Mouse (Mus musculus): ENCODE measurements around the gene Wdfy3.
"Not testable (repeated sequence)": the region's sequence is repeated elsewhere in the genome, so short reads cannot be mapped to it uniquely, and the experiment has no call there.

Wdfy3 gene

GRCm38 (mm10) chr5:101887989-101888388, 181.7 kb downstream of the Wdfy3 start:
- no peak for DNase-seq (ENCODE audit: low read depth, low spot score)

GRCm38 (mm10) chr5:101885039-101885438, 184.7 kb downstream of the Wdfy3 start:
- DNase-seq (ENCODE audit: low read depth, low spot score), result no peak

DNA sequence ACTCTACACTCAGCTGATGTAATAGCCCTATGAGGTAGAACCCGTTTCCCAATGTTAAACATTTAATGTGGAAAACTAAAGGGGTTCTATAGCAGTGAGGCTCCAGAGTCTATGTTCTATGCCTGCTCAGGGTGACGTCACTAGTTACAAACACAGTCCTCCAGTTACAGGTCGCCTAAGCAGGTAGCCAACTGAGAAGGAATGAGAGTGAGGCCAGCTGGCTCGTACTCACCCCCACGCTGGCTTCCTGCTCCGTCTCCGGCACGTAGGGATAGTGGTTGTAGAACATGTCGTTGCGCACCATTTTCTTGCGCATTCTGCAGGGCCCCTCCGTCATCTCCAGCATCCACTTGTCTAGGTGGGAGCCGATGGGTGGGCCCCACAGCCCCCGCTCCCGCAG, 187.5 kb downstream of the Wdfy3 start:
- no peak for DNase-seq (ENCODE audit: low read depth, low spot score)

DNA sequence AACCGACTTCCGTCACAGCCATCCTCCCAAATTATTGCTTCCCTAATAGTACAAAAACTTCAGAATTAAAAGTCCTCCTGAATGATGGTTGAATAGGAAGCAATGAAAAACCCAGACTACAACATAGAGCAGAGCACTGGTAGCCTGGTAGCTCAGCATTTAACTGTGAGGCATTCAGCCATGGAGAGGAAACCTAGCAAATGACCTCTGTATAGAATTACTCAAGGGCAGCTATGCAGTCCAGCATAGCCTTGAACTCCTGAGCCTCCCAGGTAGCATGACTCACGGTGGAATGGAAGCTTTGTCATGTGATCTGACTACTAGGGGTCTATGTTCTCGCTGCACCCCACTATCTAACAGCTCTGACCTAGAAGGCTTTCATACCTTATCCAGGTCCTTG, 189.8 kb downstream of the Wdfy3 start:
- no peak for DNase-seq (ENCODE audit: low read depth, low spot score)

- DNase-seq (ENCODE audit: low read depth, low spot score), result no peak
Observed at GRCm38 (mm10) chr5:101878403-101878802, 191.3 kb downstream of the Wdfy3 start.

GRCm38 (mm10) chr5:101876185-101876584, 193.5 kb downstream of the Wdfy3 start:
- no peak for DNase-seq (ENCODE audit: low read depth, low spot score)

GRCm38 (mm10) chr5:101866722-101867121, 203.0 kb downstream of the Wdfy3 start:
- no peak for DNase-seq (ENCODE audit: low read depth, low spot score)

DNA sequence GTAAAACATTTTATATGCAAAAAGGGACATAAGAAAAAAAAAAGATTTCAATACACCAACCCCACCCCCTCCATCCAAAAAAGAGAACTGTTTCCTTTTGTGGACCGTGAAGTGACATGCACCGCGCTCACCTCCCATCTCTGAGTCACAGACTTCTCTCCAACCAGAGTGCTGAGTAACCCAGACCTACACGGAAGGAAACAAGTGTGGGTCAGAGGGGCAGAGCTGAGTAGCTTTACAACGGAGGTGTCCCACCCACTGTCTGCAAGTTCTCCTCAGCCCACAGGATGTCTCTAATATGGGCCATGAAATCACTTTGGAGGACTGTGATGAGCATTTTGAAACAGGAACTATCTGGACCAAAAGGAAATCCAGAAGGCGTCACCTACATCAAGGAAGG, 205.8 kb downstream of the Wdfy3 start:
- DNase-seq (ENCODE audit: low read depth, low spot score), result no peak

DNA sequence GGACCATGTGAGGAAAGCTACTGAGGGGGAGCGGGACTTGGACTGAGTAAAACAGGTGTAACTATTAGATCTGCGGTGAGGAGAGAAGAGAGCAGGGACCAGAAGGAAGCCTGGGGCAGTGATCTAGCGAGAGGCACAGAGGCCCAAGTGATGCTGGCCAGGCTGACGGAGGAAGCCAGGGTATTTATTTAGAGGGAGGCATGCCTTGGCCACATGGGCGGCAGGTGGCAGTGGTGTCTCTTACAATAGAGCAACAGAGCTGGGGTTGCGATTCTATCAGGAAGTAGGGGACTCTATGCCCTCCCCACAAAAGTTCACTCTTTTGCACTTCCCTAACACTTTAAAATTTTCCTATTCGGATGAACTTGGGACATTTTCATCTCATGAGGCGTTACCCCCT, 207.1 kb downstream of the Wdfy3 start:
- no peak for DNase-seq (ENCODE audit: low read depth, low spot score)

DNA sequence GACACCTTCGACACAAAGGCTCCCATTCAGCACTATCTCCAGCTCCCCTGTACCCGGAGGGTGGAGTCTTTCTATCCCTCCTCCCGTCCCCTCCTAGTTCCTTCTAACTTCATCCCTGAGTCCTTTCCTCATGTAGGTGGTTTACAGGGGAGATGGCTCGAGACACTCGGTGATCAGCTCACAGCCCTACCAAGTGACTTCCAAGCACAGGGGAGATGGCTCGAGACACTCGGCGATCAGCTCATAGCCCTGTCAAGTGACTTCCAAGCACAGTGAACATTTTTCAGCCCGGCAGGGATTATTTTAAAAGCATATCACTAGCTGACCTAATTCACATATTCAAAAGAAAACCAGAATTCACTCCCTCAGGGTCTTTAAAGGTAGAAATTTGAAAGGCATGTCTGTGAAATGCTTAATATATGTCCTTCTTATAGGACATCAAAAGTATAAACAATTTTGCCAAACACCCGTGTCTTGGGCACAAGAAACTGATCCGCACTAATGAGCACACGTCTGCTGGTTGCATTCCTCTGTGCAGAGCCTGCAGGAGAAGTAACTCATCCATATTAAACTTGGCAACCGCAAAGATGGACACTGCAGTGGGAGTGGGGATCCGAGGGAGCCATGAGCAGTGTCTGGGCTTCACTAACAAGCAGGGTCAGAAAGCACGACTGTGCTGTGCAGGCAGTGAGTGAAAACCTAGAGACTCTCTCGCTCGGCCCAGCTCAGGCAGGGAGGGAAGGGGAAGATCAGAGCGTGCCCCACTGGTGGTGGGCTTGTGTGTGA, 207.7 kb downstream of the Wdfy3 start:
- no peak for DNase-seq (ENCODE audit: low read depth, low spot score)

GRCm38 (mm10) chr5:101858891-101859436, 210.8 kb downstream of the Wdfy3 start:
- DNase-seq (ENCODE audit: low read depth, low spot score), result no peak

GRCm38 (mm10) chr5:101855475-101855874, 214.2 kb downstream of the Wdfy3 start:
- no peak for DNase-seq (ENCODE audit: low read depth, low spot score)

DNA sequence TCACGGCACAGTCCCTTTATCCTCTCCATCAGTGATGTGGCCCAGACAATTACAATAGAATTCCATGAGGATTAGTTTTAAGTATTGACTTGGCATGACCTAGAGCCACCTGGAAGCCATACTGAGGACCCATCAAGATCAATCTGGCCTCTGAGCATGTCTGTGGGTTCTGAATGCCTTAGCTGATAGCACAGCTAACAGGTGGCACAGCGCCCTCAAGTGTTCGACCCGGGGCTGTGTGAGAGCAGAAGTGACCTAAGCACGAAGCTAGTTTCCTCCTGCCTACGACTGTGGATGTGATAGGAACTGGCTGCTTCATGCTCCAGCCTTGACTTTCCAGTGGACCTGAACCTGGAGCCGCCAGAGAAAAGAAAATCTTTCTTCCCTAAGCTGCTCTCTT, 215.1 kb downstream of the Wdfy3 start:
- no peak for DNase-seq (ENCODE audit: low read depth, low spot score)

GRCm38 (mm10) chr5:101854100-101854499, 215.6 kb downstream of the Wdfy3 start:
- DNase-seq (ENCODE audit: low read depth, low spot score), result no peak

- DNase-seq (ENCODE audit: low read depth, low spot score), result no peak
Observed at GRCm38 (mm10) chr5:101852116-101852680, 217.5 kb downstream of the Wdfy3 start.

- DNase-seq (ENCODE audit: low read depth, low spot score), result no peak
Observed at GRCm38 (mm10) chr5:101851133-101851532, 218.6 kb downstream of the Wdfy3 start.

DNA sequence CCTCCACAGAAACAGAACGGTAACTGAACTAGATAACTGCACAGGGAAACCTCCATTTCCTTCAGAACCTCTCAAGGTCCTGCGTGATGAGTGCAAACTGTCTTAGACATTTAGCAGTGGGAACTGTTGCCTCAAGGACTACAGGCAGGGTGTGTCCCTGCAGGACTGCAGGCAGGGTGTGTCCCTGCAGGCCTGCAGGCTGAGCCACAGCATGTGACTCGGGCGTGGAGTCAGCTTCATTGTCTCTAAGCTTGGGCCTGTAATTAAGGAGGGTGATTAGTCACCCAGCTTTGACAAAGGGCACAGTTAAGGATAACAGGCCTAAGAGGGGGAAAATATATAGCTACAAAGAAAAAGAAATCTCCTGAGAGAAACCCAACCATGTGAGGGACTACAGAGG, 222.0 kb downstream of the Wdfy3 start:
- DNase-seq (ENCODE audit: low read depth, low spot score), result no peak

- no peak for DNase-seq (ENCODE audit: low read depth, low spot score)
Observed at GRCm38 (mm10) chr5:101847323-101847722, 222.4 kb downstream of the Wdfy3 start.

GRCm38 (mm10) chr5:101845930-101846329, 223.8 kb downstream of the Wdfy3 start:
- DNase-seq (ENCODE audit: low read depth, low spot score), result no peak

GRCm38 (mm10) chr5:101845011-101845410, 224.7 kb downstream of the Wdfy3 start:
- DNase-seq (ENCODE audit: low read depth, low spot score), result no peak

DNA sequence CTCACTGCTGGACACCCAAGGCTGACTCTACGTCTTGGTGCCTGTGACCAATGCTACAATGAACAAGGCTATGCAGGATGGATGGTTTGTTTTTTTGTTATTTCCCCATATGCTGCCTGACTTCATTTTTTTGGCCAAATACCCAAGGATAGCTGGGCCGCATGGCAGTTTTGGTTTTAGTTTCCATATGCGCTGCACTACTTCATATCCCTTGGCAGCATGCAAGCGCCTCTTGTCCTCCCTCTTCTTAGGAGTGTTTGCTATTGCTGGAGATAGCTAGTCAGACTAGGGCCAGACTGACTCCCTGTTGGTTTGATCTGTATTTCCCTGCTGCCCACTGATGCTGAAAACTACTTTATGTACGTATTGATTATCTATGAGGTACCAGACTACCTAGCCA, 229.2 kb downstream of the Wdfy3 start:
- no peak for DNase-seq (ENCODE audit: low read depth, low spot score)

DNA sequence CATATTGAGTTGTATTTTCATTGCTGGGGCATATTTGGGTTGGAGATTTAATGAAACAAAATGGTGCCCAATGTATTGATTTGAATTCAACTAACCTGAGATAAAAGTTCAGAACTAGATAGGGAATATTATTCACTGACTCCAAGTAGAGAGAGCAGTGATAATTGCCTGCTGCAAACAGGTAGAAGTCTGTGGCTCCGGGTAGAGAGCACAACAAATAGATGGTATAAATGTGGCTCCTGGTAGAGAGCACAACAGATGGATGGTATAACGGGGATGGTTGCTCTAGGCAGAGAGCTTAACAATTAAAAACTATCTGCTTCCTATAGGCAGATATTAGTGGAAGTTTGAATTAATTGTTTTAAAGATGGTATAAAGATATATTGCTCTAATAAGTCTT, 232.1 kb downstream of the Wdfy3 start:
- not testable (repeated sequence) for DNase-seq (ENCODE audit: low read depth, low spot score)

- no peak for DNase-seq (ENCODE audit: low read depth, low spot score)
Observed at GRCm38 (mm10) chr5:101836221-101836620, 233.5 kb downstream of the Wdfy3 start.

Data from CD4-positive, CD25-positive, alpha-beta regulatory T cell, adult 2 months (primary cell).